Mouse (Mus musculus) myocyte (in vitro differentiated cells): ENCODE measurements at regions not wholly inside any gene's neighbourhood (a gene's known extent, or its start where the extent isn't known, plus 50 kb on each side); places are given as distances from the start of the nearest gene placed in this dataset.

Experiments used
- H3K27me3 ChIP-seq: one replicate; pipeline ENCODE4 v1.6.1; 2011; ENCODE audit not compliant: control insufficient read depth, insufficient read depth, insufficient read length
- H3K36me3 ChIP-seq: one replicate; pipeline ENCODE4 v1.6.1; 2011; ENCODE audit not compliant: control insufficient read depth, insufficient read depth
- H3K4me2 ChIP-seq: one replicate; pipeline ENCODE4 v1.6.1; 2011; ENCODE audit warnings: low read depth, control low read depth
- H3K4me3 ChIP-seq: one replicate; pipeline ENCODE4 v1.5.1; 2011; ENCODE audit warnings: mild to moderate bottlenecking, control low read depth, moderate library complexity
- H3K79me2 ChIP-seq: one replicate; pipeline ENCODE4 v1.6.1; 2011; ENCODE audit not compliant: control insufficient read depth, insufficient read depth
- H3ac ChIP-seq: one replicate; pipeline ENCODE4 v1.6.1; 2011; ENCODE audit not compliant: control insufficient read depth, insufficient read length
- CEBPB ChIP-seq: IDR thresholded peaks from 2 replicates; pipeline ENCODE4 v1.6.1; 2011; ENCODE audit warnings: mild to moderate bottlenecking, moderate library complexity; ENCODE audit not compliant: poor library complexity, insufficient read depth, severe bottlenecking
- E2F4 ChIP-seq: IDR thresholded peaks from one replicate; pipeline ENCODE4 v1.6.1; 2011; ENCODE audit warnings: mild to moderate bottlenecking, control low read depth, moderate library complexity; ENCODE audit not compliant: insufficient read depth
- MAX ChIP-seq: IDR thresholded peaks from one replicate; pipeline ENCODE4 v1.6.1; 2011; ENCODE audit warnings: low read depth, mild to moderate bottlenecking, control low read depth
- MYOD1 ChIP-seq, 3 experiments: IDR thresholded peaks; one replicate each; pipeline ENCODE4 v1.6.1; 2011; ENCODE audit warnings: control low read depth in 2 of 3, low read depth in 2 of 3, mild to moderate bottlenecking in 2 of 3, moderate library complexity in 1 of 3; ENCODE audit not compliant: insufficient read length in 2 of 3, control insufficient read depth in 1 of 3
- MYOG ChIP-seq, 3 experiments: IDR thresholded peaks; one replicate each; pipeline ENCODE4 v1.6.1; 2011; ENCODE audit warnings: control low read depth in 2 of 3, low read depth in 2 of 3, mild to moderate bottlenecking in 2 of 3; ENCODE audit not compliant: insufficient read length in 2 of 3, control insufficient read depth in 1 of 3, insufficient read depth in 1 of 3
- POLR2A ChIP-seq: IDR thresholded peaks from one replicate; pipeline ENCODE4 v1.6.1; 2011; ENCODE audit warnings: low read depth, mild to moderate bottlenecking, control low read depth, moderate library complexity; ENCODE audit not compliant: insufficient read length
- POLR2AphosphoS2 ChIP-seq: IDR thresholded peaks from one replicate; pipeline ENCODE4 v1.6.1; 2011; ENCODE audit warnings: low read depth, control low read depth; ENCODE audit not compliant: insufficient read length
- REST ChIP-seq: IDR thresholded peaks from one replicate; pipeline ENCODE4 v1.6.1; 2011; ENCODE audit warnings: mild to moderate bottlenecking, control low read depth, moderate library complexity; ENCODE audit not compliant: insufficient read depth, insufficient read length
- SRF ChIP-seq: IDR thresholded peaks from one replicate; pipeline ENCODE4 v1.6.1; 2011; ENCODE audit warnings: low read depth; ENCODE audit not compliant: control insufficient read depth, insufficient read length
- TCF12 ChIP-seq: IDR thresholded peaks from one replicate; pipeline ENCODE4 v1.6.1; 2011; ENCODE audit warnings: mild to moderate bottlenecking, control low read depth; ENCODE audit not compliant: poor library complexity, insufficient read depth, severe bottlenecking
- TCF3 ChIP-seq: IDR thresholded peaks from one replicate; pipeline ENCODE4 v1.6.1; 2011; ENCODE audit warnings: low read depth, control low read depth; ENCODE audit not compliant: insufficient read length
- USF1 ChIP-seq: IDR thresholded peaks from one replicate; pipeline ENCODE4 v1.6.1; 2011; ENCODE audit warnings: low read depth, mild to moderate bottlenecking, control low read depth, moderate library complexity

GRCm38 (mm10) chr6:93348141-93348540 is 404.8 kb upstream of the Adamts9 start:
- H3K4me3 ChIP-seq: no peak overlapping the region
- no peaks in the 10 kb centered on the region for H3K27me3 ChIP-seq
- no peaks in the 10 kb centered on the region for H3K79me2 ChIP-seq
- no peak overlapping the region for H3K4me2 ChIP-seq
- TF ChIP-seq POLR2AphosphoS2 (no peak), CEBPB (no peak), TCF12 (no peak), SRF (no peak), USF1 (no peak), MYOD1 (IDR thresholded peaks at IDR 0.05; ENCODE audit: control insufficient read depth in 1 of 3, insufficient read length in 2 of 3, low read depth in 2 of 3) (no peak), POLR2A (no peak), MYOG (IDR thresholded peaks at IDR 0.05; ENCODE audit: control insufficient read depth in 1 of 3, insufficient read depth in 1 of 3, insufficient read length in 2 of 3, low read depth in 2 of 3) (no peak), REST (no peak), E2F4 (no peak), MAX (no peak), TCF3 (no peak)
- no peak overlapping the region for H3ac ChIP-seq
- no peaks in the 10 kb centered on the region for H3K36me3 ChIP-seq

- Histone ChIP-seq H3ac (no peak overlapping the region), H3K4me2 (no peak overlapping the region), H3K27me3 (no peaks in the 10 kb centered on the region), H3K4me3 (no peak overlapping the region), H3K36me3 (no peaks in the 10 kb centered on the region), H3K79me2 (no peaks in the 10 kb centered on the region)
- TF ChIP-seq MYOD1 (IDR thresholded peaks at IDR 0.05; ENCODE audit: control insufficient read depth in 1 of 3, insufficient read length in 2 of 3, low read depth in 2 of 3) (no peak), TCF3 (no peak), TCF12 (no peak), MYOG (IDR thresholded peaks at IDR 0.05; ENCODE audit: control insufficient read depth in 1 of 3, insufficient read depth in 1 of 3, insufficient read length in 2 of 3, low read depth in 2 of 3) (no peak), MAX (no peak), POLR2AphosphoS2 (no peak), SRF (no peak), POLR2A (no peak), CEBPB (no peak), REST (no peak), E2F4 (no peak), USF1 (no peak)
These were observed 385.4 kb upstream of the Adamts9 start for GRCm38 (mm10) chr6:93328683-93329082.

- Histone ChIP-seq H3K4me2 (no peak overlapping the region), H3ac (no peak overlapping the region), H3K79me2 (no peaks in the 10 kb centered on the region), H3K36me3 (no peaks in the 10 kb centered on the region), H3K4me3 (no peak overlapping the region), H3K27me3 (no peaks in the 10 kb centered on the region)
- TF ChIP-seq USF1: no peak
- TF ChIP-seq POLR2A: no peak
- TF ChIP-seq POLR2AphosphoS2: no peak
- TF ChIP-seq REST: no peak
- TF ChIP-seq MYOD1 (IDR thresholded peaks at IDR 0.05; ENCODE audit: control insufficient read depth in 1 of 3, insufficient read length in 2 of 3, low read depth in 2 of 3): no peak
- no peak for TF ChIP-seq TCF12
- TF ChIP-seq CEBPB: no peak
- no peak for TF ChIP-seq E2F4
These were observed 384.6 kb upstream of the Adamts9 start for GRCm38 (mm10) chr6:93327930-93328329.

- Histone ChIP-seq H3K36me3 (no peaks in the 10 kb centered on the region), H3K4me2 (no peak overlapping the region), H3K79me2 (no peaks in the 10 kb centered on the region), H3K27me3 (no peaks in the 10 kb centered on the region), H3K4me3 (no peak overlapping the region), H3ac (no peak overlapping the region)
- TF ChIP-seq USF1 (no peak), TCF12 (no peak), E2F4 (no peak), MAX (no peak), TCF3 (no peak), REST (no peak), CEBPB (no peak), MYOG (IDR thresholded peaks at IDR 0.05; ENCODE audit: control insufficient read depth in 1 of 3, insufficient read depth in 1 of 3, insufficient read length in 2 of 3, low read depth in 2 of 3) (no peak), POLR2AphosphoS2 (no peak), POLR2A (no peak), MYOD1 (IDR thresholded peaks at IDR 0.05; ENCODE audit: control insufficient read depth in 1 of 3, insufficient read length in 2 of 3, low read depth in 2 of 3) (no peak), SRF (no peak)
These were observed 380.6 kb upstream of the Adamts9 start for GRCm38 (mm10) chr6:93323881-93324280.

- Histone ChIP-seq H3K27me3 (no peaks in the 10 kb centered on the region), H3K36me3 (no peaks in the 10 kb centered on the region), H3K79me2 (no peaks in the 10 kb centered on the region), H3K4me2 (no peak overlapping the region), H3K4me3 (no peak overlapping the region), H3ac (no peak overlapping the region)
- no peak for TF ChIP-seq TCF12
These were observed 371.3 kb upstream of the Adamts9 start for GRCm38 (mm10) chr6:93314625-93315024.
